Mouse (Mus musculus) MEL (cell line): Measurements from ENCODE around the gene Myh3. TPM values are rescaled to one million over a fixed set of nuclear protein-coding genes. Genes with fewer than 3 reads are reported as not detected.

ENCODE experiments used
- DNase-seq: peaks from one replicate; pipeline ENCODE4 v3.0.0; 2011; ENCODE audit warnings: low read depth, low spot score
- H3K27ac ChIP-seq: 2 replicates; pipeline ENCODE4 v1.5.1; 2012; ENCODE audit warnings: low read depth, mild to moderate bottlenecking, control low read depth, low read length, moderate library complexity; ENCODE audit not compliant: control insufficient read depth
- H3K27me3 ChIP-seq, 2 experiments: fragments of 150-350 bp in 1 of 2; sonication (generic) in 1 of 2; 2 replicates each; pipeline ENCODE4 v1.6.1; 2012; ENCODE audit warnings: low read length in 2 of 2, mild to moderate bottlenecking in 2 of 2, improper control_type of control experiment in 1 of 2, moderate library complexity in 1 of 2; ENCODE audit not compliant: insufficient read depth in 2 of 2, control insufficient read depth in 1 of 2
- H3K36me3 ChIP-seq, 2 experiments: 2 replicates each; pipeline ENCODE4 v1.6.1; 2012 to 2014; ENCODE audit warnings: low read length in 2 of 2, improper control_type of control experiment in 1 of 2, inconsistent platforms in 1 of 2, mild to moderate bottlenecking in 1 of 2; ENCODE audit not compliant: insufficient read depth in 2 of 2, control insufficient read depth in 1 of 2
- H3K4me1 ChIP-seq, 2 experiments: fragments of 150-350 bp in 1 of 2; sonication (generic) in 1 of 2; 2 replicates each; pipeline ENCODE4 v1.6.1; 2012; ENCODE audit warnings: low read length in 2 of 2, improper control_type of control experiment in 1 of 2, mild to moderate bottlenecking in 1 of 2; ENCODE audit not compliant: insufficient read depth in 2 of 2, control insufficient read depth in 1 of 2
- H3K4me3 ChIP-seq, 2 experiments: fragments of 150-350 bp in 1 of 2; sonication (generic) in 1 of 2; 2 replicates each; pipeline ENCODE4 v1.5.1; 2012; ENCODE audit warnings: low read depth in 2 of 2, low read length in 2 of 2, mild to moderate bottlenecking in 2 of 2, moderate library complexity in 2 of 2, control low read depth in 1 of 2, improper control_type of control experiment in 1 of 2; ENCODE audit not compliant: control insufficient read depth in 1 of 2, insufficient read depth in 1 of 2
- H3K79me2 ChIP-seq: 2 replicates; pipeline ENCODE4 v1.6.1; 2012; ENCODE audit warnings: mild to moderate bottlenecking, low read length, moderate library complexity; ENCODE audit not compliant: control insufficient read depth, poor library complexity, insufficient read depth
- H3K9ac ChIP-seq: 2 replicates; pipeline ENCODE4 v1.6.1; 2012; ENCODE audit warnings: low read depth, mild to moderate bottlenecking, control low read depth, low read length, moderate library complexity; ENCODE audit not compliant: control insufficient read depth, poor library complexity, severe bottlenecking
- H3K9me3 ChIP-seq: fragments of 150-350 bp; sonication (generic); replicated peaks from 2 replicates; pipeline ENCODE4 v1.6.1; 2012; ENCODE audit warnings: mild to moderate bottlenecking, low read length, improper control_type of control experiment, moderate library complexity; ENCODE audit not compliant: insufficient read depth
- BHLHE40 ChIP-seq: IDR thresholded peaks from 2 replicates; pipeline ENCODE4 v1.6.1; 2012; ENCODE audit warnings: low read depth, mild to moderate bottlenecking, inconsistent platforms, low read length, improper control_type of control experiment, borderline replicate concordance
- CHD1 ChIP-seq: IDR thresholded peaks from 2 replicates; pipeline ENCODE4 v1.6.1; 2012; ENCODE audit warnings: low read depth, mild to moderate bottlenecking, inconsistent platforms, low read length, improper control_type of control experiment
- CTCF ChIP-seq, 3 experiments: IDR thresholded peaks in 2 of 3; conservative IDR thresholded peaks in 1 of 3; 2 replicates each; pipeline ENCODE4 v1.5.1; 2011 to 2012; ENCODE audit warnings: low read length in 3 of 3, low read depth in 2 of 3, mild to moderate bottlenecking in 2 of 3, improper control_type of control experiment in 1 of 3, inconsistent platforms in 1 of 3, mixed read lengths in 1 of 3, moderate library complexity in 1 of 3; ENCODE audit not compliant: control insufficient read depth in 1 of 3, insufficient read depth in 1 of 3, poor library complexity in 1 of 3, severe bottlenecking in 1 of 3
- E2F4 ChIP-seq: IDR thresholded peaks from 2 replicates; pipeline ENCODE4 v1.6.1; 2011; ENCODE audit warnings: low read depth, low read length, improper control_type of control experiment, borderline replicate concordance
- EP300 ChIP-seq, 2 experiments: IDR thresholded peaks; 2 replicates each; pipeline ENCODE4 v1.6.1; 2011; ENCODE audit warnings: improper control_type of control experiment in 2 of 2, low read length in 2 of 2, low read depth in 1 of 2, mild to moderate bottlenecking in 1 of 2
- GATA1 ChIP-seq: IDR thresholded peaks from 2 replicates; pipeline ENCODE4 v1.6.1; 2011; ENCODE audit warnings: low read depth, low read length, improper control_type of control experiment
- HCFC1 ChIP-seq: IDR thresholded peaks from 2 replicates; pipeline ENCODE4 v1.6.1; 2012; ENCODE audit warnings: low read depth, mild to moderate bottlenecking, inconsistent platforms, low read length, improper control_type of control experiment, moderate library complexity
- KAT2A ChIP-seq: conservative IDR thresholded peaks from 2 replicates; pipeline ENCODE4 v1.6.1; 2012; ENCODE audit warnings: low read depth, low read length, improper control_type of control experiment, inconsistent platforms
- MAFK ChIP-seq: IDR thresholded peaks from 2 replicates; pipeline ENCODE4 v1.6.1; 2011; ENCODE audit warnings: low read depth, mild to moderate bottlenecking, low read length, improper control_type of control experiment, borderline replicate concordance
- MAX ChIP-seq: IDR thresholded peaks from 2 replicates; pipeline ENCODE4 v1.6.1; 2011; ENCODE audit warnings: low read length, improper control_type of control experiment
- MAZ ChIP-seq: IDR thresholded peaks from 2 replicates; pipeline ENCODE4 v1.6.1; 2012; ENCODE audit warnings: low read depth, mild to moderate bottlenecking, inconsistent platforms, low read length, improper control_type of control experiment
- MEF2A ChIP-seq: IDR thresholded peaks from 2 replicates; pipeline ENCODE4 v1.6.1; 2014; ENCODE audit warnings: low read depth, mild to moderate bottlenecking, inconsistent platforms, low read length, improper control_type of control experiment; ENCODE audit not compliant: poor library complexity, insufficient replicate concordance, severe bottlenecking; ENCODE audit errors: extremely low read depth
- MXI1 ChIP-seq: IDR thresholded peaks from 2 replicates; pipeline ENCODE4 v1.6.1; 2011; ENCODE audit warnings: mild to moderate bottlenecking, low read depth, low read length, improper control_type of control experiment
- NRF1 ChIP-seq: IDR thresholded peaks from 2 replicates; pipeline ENCODE4 v1.6.1; 2014; ENCODE audit warnings: low read depth, mild to moderate bottlenecking, inconsistent platforms, low read length, improper control_type of control experiment, moderate library complexity; ENCODE audit not compliant: poor library complexity, insufficient read depth, severe bottlenecking
- POLR2AphosphoS2 ChIP-seq: IDR thresholded peaks from 2 replicates; pipeline ENCODE4 v1.6.1; 2011; ENCODE audit warnings: low read length, improper control_type of control experiment
- RAD21 ChIP-seq: IDR thresholded peaks from 2 replicates; pipeline ENCODE4 v1.6.1; 2011; ENCODE audit warnings: mild to moderate bottlenecking, low read depth, low read length, improper control_type of control experiment
- SIN3A ChIP-seq: IDR thresholded peaks from 2 replicates; pipeline ENCODE4 v1.6.1; 2012; ENCODE audit warnings: low read length, improper control_type of control experiment, inconsistent platforms
- SMC3 ChIP-seq: IDR thresholded peaks from 2 replicates; pipeline ENCODE4 v1.6.1; 2011; ENCODE audit warnings: low read depth, low read length, improper control_type of control experiment
- TAL1 ChIP-seq: IDR thresholded peaks from 2 replicates; pipeline ENCODE4 v1.6.1; 2012; ENCODE audit warnings: mild to moderate bottlenecking, inconsistent platforms, low read length, moderate library complexity, mixed read lengths
- TBP ChIP-seq: IDR thresholded peaks from 2 replicates; pipeline ENCODE4 v1.8.0; 2011; ENCODE audit warnings: low read depth, low read length, improper control_type of control experiment
- TCF12 ChIP-seq: IDR thresholded peaks from 2 replicates; pipeline ENCODE4 v1.6.1; 2014; ENCODE audit warnings: low read depth, mild to moderate bottlenecking, inconsistent platforms, low read length, improper control_type of control experiment, moderate library complexity
- UBTF ChIP-seq: IDR thresholded peaks from 2 replicates; pipeline ENCODE4 v1.6.1; 2012; ENCODE audit warnings: low read depth, mild to moderate bottlenecking, inconsistent platforms, low read length, improper control_type of control experiment, moderate library complexity, borderline replicate concordance; ENCODE audit not compliant: insufficient read depth
- USF2 ChIP-seq, 2 experiments: IDR thresholded peaks; 2 replicates each; pipeline ENCODE4 v1.6.1; 2011 to 2012; ENCODE audit warnings: improper control_type of control experiment in 2 of 2, low read length in 2 of 2, borderline replicate concordance in 1 of 2, inconsistent platforms in 1 of 2, low read depth in 1 of 2, mild to moderate bottlenecking in 1 of 2; ENCODE audit not compliant: insufficient read depth in 1 of 2
- polyA plus RNA-seq, 2 experiments: library from polyadenylated mRNA; stranded (reverse) in 1 of 2; unstranded in 1 of 2; fragments of >175 nt in 1 of 2; fragments of >200 nt in 1 of 2; gene quantifications; 2 replicates each; pipeline versions ENCODE4 v1.2.1 to v1.2.4; 2012; ENCODE audit warnings: low replicate concordance in 2 of 2, low read depth in 1 of 2; ENCODE audit not compliant: insufficient read length in 2 of 2, insufficient read depth in 1 of 2, missing spikeins in 1 of 2
- total RNA-seq: library from RNA; depleted of rRNA; stranded (reverse); fragments of 300-350 nt; gene quantifications from 2 replicates; pipeline ENCODE4 v1.2.3, GENCODE M21; 2012

The Myh3 gene
- total and polyA plus RNA-seq, 3 experiments: 0.81 to 1.7 TPM; not detected in 1

DNA sequence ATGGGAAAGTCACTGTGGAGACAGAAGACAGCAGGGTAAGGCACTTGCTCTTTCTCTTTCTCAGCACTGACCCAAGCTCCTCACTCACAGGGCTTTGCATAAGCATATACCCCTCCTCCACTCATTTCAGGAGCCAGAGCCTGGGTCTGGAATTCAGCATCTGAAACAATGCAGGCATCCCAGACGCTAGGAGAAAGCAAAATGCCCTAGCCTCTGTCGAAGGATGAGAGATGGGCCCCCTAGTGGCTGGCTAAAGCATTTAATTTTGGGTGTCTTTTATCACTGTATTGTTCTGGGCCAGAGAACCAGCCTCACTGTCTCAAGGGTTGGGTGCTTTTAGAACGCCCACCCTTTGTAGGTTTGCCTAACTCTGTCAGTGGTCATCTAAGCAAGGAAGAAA lies 2.1 kb downstream of the Myh3 start:
- Histone ChIP-seq H3K9me3 (no peaks in the 10 kb centered on the region), H3K27ac (no peak overlapping the region), H3K27me3 (peaks cover 2 to 3% of the 10 kb centered on the region in 2 experiments; a peak in 1 of 4 replicates), H3K9ac (no peak overlapping the region), H3K36me3 (peaks cover 0 to 2% of the 10 kb centered on the region in 2 experiments; a peak in 1 of 4 replicates), H3K4me3 (no peak overlapping the region), H3K79me2 (no peaks in the 10 kb centered on the region), H3K4me1 (peaks cover 6 to 10% of the 10 kb centered on the region in 2 experiments; a peak in 3 of 4 replicates)
- DNase-seq: peak; percentile 82
- no peak for TF ChIP-seq NRF1
- TF ChIP-seq RAD21: peak; percentile 11
- TF ChIP-seq HCFC1: peak; percentile 33; the same call in 1 of the 2 replicates
- TF ChIP-seq SMC3: peak; percentile 59
- no peak for TF ChIP-seq KAT2A
- no peak for TF ChIP-seq USF2 (IDR thresholded peaks at IDR 0.05; ENCODE audit: borderline replicate concordance in 1 of 2, insufficient read depth in 1 of 2, low read depth in 1 of 2, low read length in 2 of 2)
- peak; percentile 67 to 81 (median 75) for TF ChIP-seq CTCF (IDR thresholded peaks at IDR 0.05 in 2 of 3, conservative IDR thresholded peaks at IDR 0.05 in 1 of 3; ENCODE audit: control insufficient read depth in 1 of 3, insufficient read depth in 1 of 3, low read depth in 2 of 3, low read length in 3 of 3, poor library complexity in 1 of 3, severe bottlenecking in 1 of 3)
- TF ChIP-seq E2F4: no peak
- no peak for TF ChIP-seq GATA1

- peak; percentile 35; the same call in 1 of the 2 replicates for TF ChIP-seq MXI1
- 0 out of 2 replicates have a peak, but pooled peaks have one; percentile 41 for TF ChIP-seq MAZ
- peak; percentile 43; the same call in 1 of the 2 replicates for TF ChIP-seq SIN3A
- TF ChIP-seq NRF1: no peak
- no peak for TF ChIP-seq CHD1
- TF ChIP-seq, all 39 proteins: peak for 3
- peak; percentile 76 for DNase-seq
- H3K9me3 ChIP-seq: no peaks in the 10 kb centered on the region
These were observed 3.1 kb downstream of the Myh3 start for GRCm38 (mm10) chr11:67081125-67081649.

DNA sequence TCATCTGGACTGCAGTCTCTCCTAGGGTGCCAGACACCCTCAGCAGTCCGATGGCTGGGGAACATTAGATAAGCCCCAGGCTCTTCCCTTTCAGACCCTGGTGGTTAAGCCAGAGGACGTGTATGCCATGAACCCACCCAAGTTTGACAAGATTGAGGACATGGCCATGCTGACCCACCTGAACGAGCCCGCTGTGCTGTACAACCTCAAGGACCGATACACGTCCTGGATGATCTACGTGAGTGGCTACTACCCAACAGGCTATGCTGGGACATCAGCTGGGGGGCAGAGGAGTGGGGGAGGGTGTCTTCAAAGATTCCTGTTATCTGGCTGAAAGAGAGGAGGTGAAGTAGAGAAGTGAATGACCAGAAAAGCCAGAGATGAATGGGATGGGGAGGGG lies 4.1 kb downstream of the Myh3 start:
- DNase-seq: peak; percentile 54
- Histone ChIP-seq H3K4me1 (peaks cover 6 to 10% of the 10 kb centered on the region in 2 experiments; a peak in 3 of 4 replicates), H3K36me3 (peaks cover 0 to 2% of the 10 kb centered on the region in 2 experiments; a peak in 1 of 4 replicates), H3K9me3 (no peaks in the 10 kb centered on the region), H3K4me3 (peak overlapping the region; percentile 24 to 26), H3K27ac (no peak overlapping the region), H3K27me3 (no peaks in the 10 kb centered on the region), H3K9ac (no peak overlapping the region), H3K79me2 (no peaks in the 10 kb centered on the region)
- 0 out of 2 replicates have a peak, but pooled peaks have one; percentile 13 for TF ChIP-seq GATA1
- TF ChIP-seq NRF1: no peak
- no peak for TF ChIP-seq POLR2AphosphoS2
- peak; percentile 46; the same call in 1 of the 2 replicates for TF ChIP-seq TAL1
- TF ChIP-seq EP300 (IDR thresholded peaks at IDR 0.05; ENCODE audit: low read depth in 1 of 2, low read length in 2 of 2): no peak
- no peak for TF ChIP-seq UBTF
- no peak for TF ChIP-seq SMC3
- TF ChIP-seq MEF2A: no peak
- no peak for TF ChIP-seq TCF12
- TF ChIP-seq TBP: 0 out of 2 replicates have a peak, but pooled peaks have one; percentile 17
- TF ChIP-seq MAFK: no peak
- TF ChIP-seq MAX: no peak
- TF ChIP-seq BHLHE40: no peak
- no peak for TF ChIP-seq CTCF (IDR thresholded peaks at IDR 0.05 in 2 of 3, conservative IDR thresholded peaks at IDR 0.05 in 1 of 3; ENCODE audit: control insufficient read depth in 1 of 3, insufficient read depth in 1 of 3, low read depth in 2 of 3, low read length in 3 of 3, poor library complexity in 1 of 3, severe bottlenecking in 1 of 3)

More at GRCm38 (mm10) chr11:67081125-67081649, 3.1 kb downstream of the Myh3 start:
- Histone ChIP-seq H3K27me3 (peaks cover 2% of the 10 kb centered on the region in 2 experiments; a peak in 1 of 4 replicates), H3K36me3 (peaks cover 0 to 2% of the 10 kb centered on the region in 2 experiments; a peak in 1 of 4 replicates), H3K4me1 (peaks cover 6 to 10% of the 10 kb centered on the region in 2 experiments; a peak in 3 of 4 replicates), H3K9ac (no peak overlapping the region), H3K27ac (no peak overlapping the region), H3K79me2 (no peaks in the 10 kb centered on the region), H3K4me3 (peak overlapping the region in 1 of 2 experiments; percentile 7; a peak in 1 of 4 replicates)
